Mouse (Mus musculus): Measurements from ENCODE around the gene Gm49321. TPM values are rescaled to one million over a fixed set of nuclear protein-coding genes. Genes with fewer than 3 reads are reported as not detected.

Gene Gm49321
- polyA plus RNA-seq, 1 experiment from 2014 or later: 9.7 TPM

- Histone ChIP-seq H3K27ac (ENCODE audit: low read depth, low read length) (no peak overlapping the region), H3K36me3 (ENCODE audit: control insufficient read depth, insufficient read depth, low read length) (no peaks in the 10 kb centered on the region), H3K4me1 (replicated peaks; ENCODE audit: control insufficient read depth, insufficient read depth, low read length) (no peaks in the 10 kb centered on the region), H3K4me3 (ENCODE audit: low read depth, low read length) (no peak overlapping the region), H3K4me2 (peak overlapping the region; percentile 48; the same call in 1 of the 2 replicates), H3K27me3 (replicated peaks; ENCODE audit: control insufficient read depth, insufficient read depth, low read length) (no peaks in the 10 kb centered on the region), H3K9ac (ENCODE audit: low read depth, low read length) (no peak overlapping the region), H3K9me3 (ENCODE audit: control insufficient read depth, low read length) (no peaks in the 10 kb centered on the region)
- peak; percentile 70 for ATAC-seq (replicated peaks; ENCODE audit: low FRiP score)
- peak; percentile 57 for DNase-seq (ENCODE audit: low spot score)
- WGBS: 3% methylated on average over 6 of the region's 6 CpGs
Observed at GRCm38 (mm10) chr12:74013739-74014138, 76.3 kb downstream of the Gm49321 start.

GRCm38 (mm10) chr12:74014739-74015270, 77.4 kb downstream of the Gm49321 start:
- no peak overlapping the region for H3K4me3 ChIP-seq (ENCODE audit: low read depth, low read length)
- no peak overlapping the region for H3K4me2 ChIP-seq
- H3K27ac ChIP-seq (ENCODE audit: low read depth, low read length): no peak overlapping the region
- no peaks in the 10 kb centered on the region for H3K36me3 ChIP-seq (ENCODE audit: control insufficient read depth, insufficient read depth, low read length)
- no peaks in the 10 kb centered on the region for H3K27me3 ChIP-seq (replicated peaks; ENCODE audit: control insufficient read depth, insufficient read depth, low read length)
- no peaks in the 10 kb centered on the region for H3K9me3 ChIP-seq (ENCODE audit: control insufficient read depth, low read length)
- no peaks in the 10 kb centered on the region for H3K4me1 ChIP-seq (replicated peaks; ENCODE audit: control insufficient read depth, insufficient read depth, low read length)
- DNase-seq (ENCODE audit: low spot score): no peak
- H3K9ac ChIP-seq (ENCODE audit: low read depth, low read length): no peak overlapping the region
- no peak for ATAC-seq (replicated peaks; ENCODE audit: low FRiP score)
- WGBS: 56% methylated on average over 7 of the region's 7 CpGs

- WGBS: 72% methylated on average over 5 of the region's 5 CpGs
- H3K4me2 ChIP-seq: no peak overlapping the region
- DNase-seq (ENCODE audit: low spot score): no peak
- no peaks in the 10 kb centered on the region for H3K4me1 ChIP-seq (replicated peaks; ENCODE audit: control insufficient read depth, insufficient read depth, low read length)
- no peaks in the 10 kb centered on the region for H3K9me3 ChIP-seq (ENCODE audit: control insufficient read depth, low read length)
- no peak overlapping the region for H3K9ac ChIP-seq (ENCODE audit: low read depth, low read length)
- H3K4me3 ChIP-seq (ENCODE audit: low read depth, low read length): no peak overlapping the region
- H3K27ac ChIP-seq (ENCODE audit: low read depth, low read length): no peak overlapping the region
- ATAC-seq (replicated peaks; ENCODE audit: low FRiP score): no peak
- no peaks in the 10 kb centered on the region for H3K36me3 ChIP-seq (ENCODE audit: control insufficient read depth, insufficient read depth, low read length)
- no peaks in the 10 kb centered on the region for H3K27me3 ChIP-seq (replicated peaks; ENCODE audit: control insufficient read depth, insufficient read depth, low read length)
Observed at GRCm38 (mm10) chr12:74015491-74015890, 78.0 kb downstream of the Gm49321 start.

Other genes with a start within 250 kb of the Gm49321 start
- gene Hif1a, start 36.3 kb upstream of the Gm49321 start, polyA plus RNA-seq (2014; fragmentation: Nextera tagmentation; extraction: Ambion mirVana): 46.5 and 54.6 TPM in 2 replicates
- gene Snapc1, start 26.8 kb downstream of the Gm49321 start, polyA plus RNA-seq (2014; fragmentation: Nextera tagmentation; extraction: Ambion mirVana): 13.6 and 15.1 TPM in 2 replicates
- gene Syt16, start 60.0 kb downstream of the Gm49321 start, polyA plus RNA-seq (2014; fragmentation: Nextera tagmentation; extraction: Ambion mirVana): 0.27 and 0.53 TPM in 2 replicates